Mouse (Mus musculus) stomach, embryonic 14.5 days (tissue): ENCODE results near the gene Efs. TPM values are rescaled to one million over a fixed set of nuclear protein-coding genes. Genes with fewer than 3 reads are reported as not detected.
A peak's percentile ranks its signal among the peaks of the same experiment; 100 is the strongest.

ENCODE experiments used
- ATAC-seq: fragments of 200-750 bp; cut with Nextera tagmentation; 2 replicates; pipeline ENCODE4 v1.8.0; 2017; ENCODE audit warnings: low read depth, moderate TSS enrichment; ENCODE audit not compliant: insufficient number of reproducible peaks, insufficient read depth, low FRiP score
- H3K27ac ChIP-seq: fragments of 300-500 bp; sonication (generic); 2 replicates; pipeline ENCODE4 v1.5.1; 2014; ENCODE audit warnings: mild to moderate bottlenecking, low read length, moderate library complexity, mixed read lengths
- H3K27me3 ChIP-seq: fragments of 300-500 bp; sonication (generic); 2 replicates; pipeline ENCODE4 v1.6.1; 2014; ENCODE audit warnings: low read length, control low read depth, mixed read lengths; ENCODE audit not compliant: control insufficient read depth, insufficient read depth
- H3K36me3 ChIP-seq: fragments of 300-500 bp; sonication (generic); 2 replicates; pipeline ENCODE4 v1.6.1; 2014; ENCODE audit warnings: mild to moderate bottlenecking, control low read depth, low read length, moderate library complexity, mixed read lengths; ENCODE audit not compliant: control insufficient read depth, insufficient read depth
- H3K4me1 ChIP-seq: fragments of 300-500 bp; sonication (generic); 2 replicates; pipeline ENCODE4 v1.6.1; 2014; ENCODE audit warnings: low read length, control low read depth, mixed read lengths; ENCODE audit not compliant: control insufficient read depth, insufficient read depth
- H3K4me2 ChIP-seq: fragments of 300-500 bp; sonication (generic); replicated peaks from 2 replicates; pipeline ENCODE4 v1.6.1; 2014; ENCODE audit warnings: low read depth, low read length, control low read depth
- H3K4me3 ChIP-seq: fragments of 300-500 bp; sonication (generic); 2 replicates; pipeline ENCODE4 v1.5.1; 2014; ENCODE audit warnings: low read depth, low read length, control low read depth
- H3K9ac ChIP-seq: fragments of 300-500 bp; sonication (generic); replicated peaks from 2 replicates; pipeline ENCODE4 v1.6.1; 2014; ENCODE audit warnings: low read depth, mild to moderate bottlenecking, control low read depth, low read length, moderate library complexity, mixed read lengths
- H3K9me3 ChIP-seq: fragments of 300-500 bp; sonication (generic); 2 replicates; pipeline ENCODE4 v1.6.1; 2016; ENCODE audit warnings: low read depth, low read length, control low read depth; ENCODE audit not compliant: control insufficient read depth
- WGBS: fragments of 180-500 bp; shearing (Covaris S2); extraction: QIAGEN DNeasy Blood & Tissue Kit; methylation state at CpG from one replicate; pipeline ENCODE4 v1.1.7; 2014; 5-methylcytosine and 5-hydroxymethylcytosine counted together
- polyA plus RNA-seq: library from polyadenylated mRNA; unstranded; fragments of >200 nt; fragmentation: Nextera tagmentation; extraction: Ambion mirVana; gene quantifications from 2 replicates; pipeline ENCODE4 v1.2.1, GENCODE M21; 2014

The Efs gene
- polyA plus RNA-seq, 1 experiment from 2014 or later, result 41.0 TPM

- ATAC-seq, result no peak
- Histone ChIP-seq H3K27me3 (no peaks in the 10 kb centered on the region), H3K27ac (peak within 1 kb of the TSS; percentile 78), H3K4me3 (no peak within 1 kb of the TSS), H3K4me1 (peaks cover 7% of the 10 kb centered on the region), H3K4me2 (no peak within 1 kb of the TSS), H3K36me3 (no peaks in the 10 kb centered on the region), H3K9me3 (no peaks in the 10 kb centered on the region), H3K9ac (0 out of 2 replicates have a peak within 1 kb of the TSS, but pooled peaks have one; percentile 10)
- 33% methylated on average over 8 of the region's 8 CpGs for WGBS
Observed at GRCm38 (mm10) chr14:54935904-54936830, 10.2 kb upstream of the Efs start, which contains the start of gene Cmtm5. Cmtm5 (plus strand) TSS chr14:54936261.

GRCm38 (mm10) chr14:54932645-54933150 is 6.8 kb upstream of the Efs start, which contains the start of gene Il25:
Il25 (plus strand) TSS chr14:54932695.
- Histone ChIP-seq H3K4me3 (no peak within 1 kb of the TSS), H3K27me3 (no peaks in the 10 kb centered on the region), H3K27ac (no peak within 1 kb of the TSS), H3K4me1 (peaks cover 13% of the 10 kb centered on the region), H3K4me2 (no peak within 1 kb of the TSS), H3K9ac (no peak within 1 kb of the TSS), H3K36me3 (no peaks in the 10 kb centered on the region), H3K9me3 (no peaks in the 10 kb centered on the region)
- ATAC-seq, result no peak; the same call in 1 of the 2 replicates
- WGBS, result 18% methylated on average over 6 of the region's 6 CpGs

GRCm38 (mm10) chr14:54930431-54930830 is 4.5 kb upstream of the Efs start:
- Histone ChIP-seq H3K4me2 (no peak overlapping the region), H3K36me3 (no peaks in the 10 kb centered on the region), H3K4me3 (no peak overlapping the region), H3K4me1 (peaks cover 19% of the 10 kb centered on the region), H3K9me3 (no peaks in the 10 kb centered on the region), H3K27me3 (no peaks in the 10 kb centered on the region), H3K27ac (no peak overlapping the region), H3K9ac (no peak overlapping the region)
- WGBS, result 40% methylated on average over 2 of the region's 2 CpGs
- no peak for ATAC-seq

DNA sequence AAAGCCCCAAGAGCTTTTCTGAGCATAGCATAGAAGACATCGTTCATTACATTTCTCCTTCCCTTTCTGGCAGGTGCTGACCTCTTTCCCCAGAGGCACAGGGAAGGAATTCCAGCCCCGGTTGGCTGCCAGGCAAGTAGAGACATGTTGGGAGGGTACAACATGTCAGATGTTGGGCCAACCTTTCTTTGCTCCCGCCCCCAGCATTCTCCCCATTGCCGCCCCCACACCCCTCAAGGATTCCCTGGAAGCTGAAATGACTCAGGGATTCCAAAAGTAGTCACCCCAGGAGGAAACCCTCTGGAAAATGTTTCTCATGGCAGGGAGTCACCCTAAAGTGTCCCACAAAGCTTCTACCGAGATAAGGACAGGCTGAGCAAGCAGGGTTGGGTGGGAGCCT is 3.9 kb upstream of the Efs start:
- H3K9ac ChIP-seq, result no peak overlapping the region
- H3K4me2 ChIP-seq, result no peak overlapping the region
- 57% methylated on average over 5 of the region's 5 CpGs for WGBS

DNA sequence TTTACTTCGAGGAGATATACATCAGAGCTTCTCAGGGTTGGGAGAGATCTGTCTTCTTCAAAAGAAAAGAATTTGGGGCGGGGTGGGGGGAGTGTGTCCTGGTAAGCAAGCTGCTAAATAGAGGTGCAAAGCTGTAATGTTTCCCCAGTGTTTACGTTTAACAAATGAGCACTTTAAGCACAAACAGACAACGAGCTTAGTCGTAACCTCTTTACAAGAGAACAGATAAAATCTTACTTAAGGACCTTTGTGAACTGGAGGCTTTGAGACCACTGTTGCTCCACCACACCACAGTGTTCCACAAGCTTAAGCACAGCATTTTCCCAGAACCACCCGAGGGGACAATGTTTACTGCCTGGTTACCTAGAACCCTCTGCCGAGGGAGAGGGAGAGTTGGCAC is 1.4 kb upstream of the Efs start:
- Histone ChIP-seq H3K9ac (peak overlapping the region; percentile 98), H3K4me3 (peak overlapping the region; percentile 64), H3K36me3 (peaks cover 4% of the 10 kb centered on the region; the same call in 1 of the 2 replicates), H3K4me2 (peak overlapping the region; percentile 86), H3K27ac (peak overlapping the region; percentile 100), H3K4me1 (peaks cover 25% of the 10 kb centered on the region), H3K27me3 (no peaks in the 10 kb centered on the region), H3K9me3 (no peaks in the 10 kb centered on the region)
- WGBS, result 8% methylated on average over 7 of the region's 7 CpGs
- ATAC-seq, result no peak

More for the DNA sequence above, 3.9 kb upstream of the Efs start:
- Histone ChIP-seq H3K36me3 (no peaks in the 10 kb centered on the region), H3K27me3 (no peaks in the 10 kb centered on the region), H3K27ac (no peak overlapping the region), H3K9me3 (no peaks in the 10 kb centered on the region), H3K4me1 (peaks cover 19% of the 10 kb centered on the region), H3K4me3 (no peak overlapping the region)
- no peak for ATAC-seq

- Histone ChIP-seq H3K4me3 (peak overlapping the region; percentile 64), H3K9ac (peak overlapping the region; percentile 98), H3K27me3 (no peaks in the 10 kb centered on the region), H3K4me1 (peaks cover 24% of the 10 kb centered on the region), H3K9me3 (0 out of 2 replicates have a peak, but pooled peaks cover 4% of the 10 kb centered on the region), H3K4me2 (peak overlapping the region; percentile 86), H3K36me3 (peaks cover 4% of the 10 kb centered on the region), H3K27ac (peak overlapping the region; percentile 100)
- under 1% methylated on average over 42 of the region's 58 CpGs for WGBS
- peak; percentile 84 for ATAC-seq
Observed at GRCm38 (mm10) chr14:54926401-54927158, 654 bp upstream of the Efs start.

GRCm38 (mm10) chr14:54924641-54925348 is 1.1 kb downstream of the Efs start:
- Histone ChIP-seq H3K4me1 (peaks cover 22% of the 10 kb centered on the region), H3K36me3 (peaks cover 22% of the 10 kb centered on the region), H3K27me3 (no peaks in the 10 kb centered on the region), H3K27ac (peak overlapping the region; percentile 100), H3K9ac (peak overlapping the region; percentile 98), H3K9me3 (peaks cover 6% of the 10 kb centered on the region; the same call in 1 of the 2 replicates), H3K4me3 (peak overlapping the region; percentile 64), H3K4me2 (peak overlapping the region; percentile 86)
- 14% methylated on average over 7 of the region's 7 CpGs for WGBS
- ATAC-seq, result peak; percentile 51
